13 mouse cellular contexts compared by ENCODE assay signal in the genomic region with DNA sequence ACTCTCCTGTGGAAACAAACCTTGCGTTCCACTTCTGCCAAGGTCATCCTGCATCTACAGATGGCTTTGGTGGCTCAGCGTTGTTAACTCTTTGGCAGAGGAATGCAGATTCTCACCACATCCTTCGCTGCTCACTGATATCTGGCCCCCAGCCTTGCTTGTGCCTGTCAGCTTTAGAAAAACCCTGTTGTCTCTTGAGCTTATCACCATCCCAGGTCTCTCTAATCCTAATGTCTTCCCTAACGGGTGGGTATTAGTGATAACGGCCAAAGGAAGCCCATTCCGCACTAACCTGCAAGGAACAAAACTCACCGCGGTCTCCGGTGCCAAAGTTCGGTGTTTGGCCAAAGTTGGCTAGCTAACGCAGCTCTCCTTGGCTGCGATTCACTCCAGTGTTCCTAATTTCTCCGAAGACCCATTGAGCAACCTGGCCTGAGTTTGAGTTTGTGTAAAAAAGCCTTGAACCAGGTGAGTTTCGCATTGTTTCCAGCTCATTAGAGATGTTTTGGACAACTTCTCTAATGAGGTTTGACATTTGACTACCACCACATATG. TPM values are rescaled to one million over a fixed set of nuclear protein-coding genes. Genes with fewer than 3 reads are reported as not detected.
DNase-seq lines count a peak whose midpoint lies in the region.
"Had no signal": no experiment of that assay in that cellular context is flagged by ENCODE, and none has a peak within 500 bp of the region (broad histone marks: within the 10 kb centered on the region; RNA-seq: fewer than 3 reads in every experiment).

No protein-coding gene starts in this region.

- peak; percentile 6 for DNase-seq in adrenal gland, adult 2 months
- DNase-seq in adrenal gland, adult 18-20 months (ENCODE audit: low spot score in 2 of 2), result no peak
- peak; percentile 52 to 66 for DNase-seq in cerebellum, postnatal 10 days
- DNase-seq in cerebellum, adult 9-11 months, result no peak
- DNase-seq in left cerebral cortex, postnatal 4 days, result peak; percentile 8
- no peak for DNase-seq in left cerebral cortex, postnatal 36 days (ENCODE audit: low spot score in 2 of 2)
- DNase-seq: cerebellum, adult 11 months; cerebellum, postnatal 36 days; gastrocnemius, postnatal 10 days; gastrocnemius, postnatal 36 days; heart, postnatal 10 days; heart, postnatal 36 days; kidney, adult 11 months had no signal

- intact Hi-C loops in left cerebral cortex, postnatal 4 days (cut with DNase I), result no loop called here
- intact Hi-C loops in left cerebral cortex, postnatal 36 days (cut with DNase I), result no loop called here

RNA-seq across cellular contexts. Expression of a gene that starts 44.1 kb away (rescaled TPM):
- total RNA-seq in adrenal gland, adult 2 months (2021), result 1 to 10 TPM; 1.1 to 1.2 TPM
- polyA plus RNA-seq in adrenal gland, adult 2 months (2012; rRNA removed), result 0.13 and 0.18 TPM in 2 replicates
- total RNA-seq in adrenal gland, adult 18-20 months (2021), result 1 to 10 TPM; 1.2 TPM
- 1 to 10 TPM; 1.1 to 1.2 TPM for total RNA-seq in left cerebral cortex, postnatal 4 days (2021)
- 1 to 10 TPM; 2.2 to 2.5 TPM for total RNA-seq in left cerebral cortex, postnatal 36 days (2021)

Comparison
In these comparisons a context has a peak if more than half of its experiments do, and no peak if none do; other contexts are left out.
1. DNase-seq: peak in adrenal gland, adult 2 months (single experiment), cerebellum, postnatal 10 days (2 of 2) and left cerebral cortex, postnatal 4 days (single experiment); none in adrenal gland, adult 18-20 months (0 of 2), cerebellum, adult 9-11 months (single experiment) and left cerebral cortex, postnatal 36 days (0 of 2).